Comparison of ENCODE assay signal across 9 mouse cellular contexts in genomic region chr12:108284455-108285224, GRCm38 (mm10). TPM values are rescaled to one million over a fixed set of nuclear protein-coding genes. Genes with fewer than 3 reads are reported as not detected.
A peak's percentile ranks its signal among the peaks of the same experiment; 100 is the strongest.
DNase-seq lines count a peak whose midpoint lies in the region; ATAC-seq and TF ChIP-seq lines count a peak whose summit lies in the region.
"Had no signal": no experiment of that assay in that cellular context is flagged by ENCODE, and none has a peak within 500 bp of the region (broad histone marks: within the 10 kb centered on the region; RNA-seq: fewer than 3 reads in every experiment).

No protein-coding gene starts in this region.

- H3K4me1 ChIP-seq in ES-E14 (ENCODE audit: control insufficient read depth in 2 of 2, insufficient read depth in 2 of 2, low read length in 2 of 2, poor library complexity in 1 of 2), result peaks cover 3 to 28% of the 10 kb centered on the region in 2 experiments; a peak in 2 of 4 replicates
- H3K4me1 ChIP-seq in hindbrain, embryonic 11.5 days (replicated peaks; ENCODE audit: control insufficient read depth, insufficient read depth, low read length), result peaks cover 9% of the 10 kb centered on the region
- H3K4me1 ChIP-seq in midbrain, embryonic 15.5 days, result peaks cover 20% of the 10 kb centered on the region

- H3K4me3 ChIP-seq in ES-E14 (ENCODE audit: insufficient read depth in 1 of 2, low read depth in 1 of 2, low read length in 2 of 2, poor library complexity in 1 of 2, severe bottlenecking in 1 of 2), result peak overlapping the region; percentile 13 to 35; a peak in 2 of 4 replicates
- no peak overlapping the region for H3K4me3 ChIP-seq in hindbrain, embryonic 11.5 days (ENCODE audit: low read depth, low read length)
- no peak overlapping the region for H3K4me3 ChIP-seq in midbrain, embryonic 15.5 days

- no peaks in the 10 kb centered on the region; the same call in 1 of the 2 replicates for H3K27me3 ChIP-seq in hindbrain, embryonic 11.5 days (ENCODE audit: control insufficient read depth, insufficient read depth, low read length)
- no peaks in the 10 kb centered on the region for H3K27me3 ChIP-seq in midbrain, embryonic 15.5 days (replicated peaks)

- in situ Hi-C loops in ES-E14 (cut with MboI; ENCODE audit: low sequenced_read_pairs in 2 of 2, unreplicated experiment in 2 of 2), result no loop called here

- WGBS in hindbrain, embryonic 11.5 days, result 36% methylated on average over 14 of the region's 14 CpGs
- 29% methylated on average over 14 of the region's 14 CpGs for WGBS in midbrain, embryonic 15.5 days

- peak overlapping the region; percentile 40; the same call in 1 of the 2 replicates for H3K9ac ChIP-seq in ES-E14 (ENCODE audit: insufficient read depth, low read depth, low read length, poor library complexity, severe bottlenecking)
- H3K9ac ChIP-seq in hindbrain, embryonic 11.5 days (ENCODE audit: low read depth, low read length), result peak overlapping the region; percentile 20; the same call in 1 of the 2 replicates
- H3K9ac ChIP-seq in midbrain, embryonic 15.5 days, result peak overlapping the region; percentile 12; the same call in 1 of the 2 replicates

- H3K27ac ChIP-seq in ES-E14 (ENCODE audit: insufficient read depth, low read depth, low read length, poor library complexity, severe bottlenecking), result 0 out of 2 replicates have a peak overlapping the region, but pooled peaks have one; percentile 67
- peak overlapping the region; percentile 68 for H3K27ac ChIP-seq in hindbrain, embryonic 11.5 days (ENCODE audit: low read depth, low read length)
- H3K27ac ChIP-seq in midbrain, embryonic 15.5 days, result peak overlapping the region; percentile 67

- peak; percentile 35 to 42 for DNase-seq in cerebellum, postnatal 10 days
- no peak for DNase-seq in ES-E14 (ENCODE audit: low read depth, low spot score)
- DNase-seq in hindbrain, embryonic 11.5 days (ENCODE audit: low spot score), result peak; percentile 63
- no peak for DNase-seq in ovary, adult 18-20 months (ENCODE audit: low spot score)
- DNase-seq in left cerebral cortex, adult 9 months (ENCODE audit: low spot score in 2 of 2), result no peak
- DNase-seq in right cerebral cortex, adult 2 months (ENCODE audit: low spot score in 2 of 2), result no peak
- DNase-seq: adrenal gland, postnatal 10 days had no signal

- 0 out of 2 replicates have a peak overlapping the region, but pooled peaks have one; percentile 11 for H3K4me2 ChIP-seq in hindbrain, embryonic 11.5 days (replicated peaks; ENCODE audit: low read depth, low read length)
- H3K4me2 ChIP-seq in midbrain, embryonic 15.5 days, result peak overlapping the region; percentile 34

- H3K36me3 ChIP-seq in ES-E14 (ENCODE audit: control insufficient read depth, insufficient read depth, low read length, poor library complexity, severe bottlenecking), result no peaks in the 10 kb centered on the region
- H3K36me3 ChIP-seq in hindbrain, embryonic 11.5 days (ENCODE audit: control insufficient read depth, insufficient read depth, low read length), result no peaks in the 10 kb centered on the region
- H3K36me3 ChIP-seq in midbrain, embryonic 15.5 days (replicated peaks), result no peaks in the 10 kb centered on the region

- no peaks in the 10 kb centered on the region for H3K9me3 ChIP-seq in ES-E14 (ENCODE audit: control insufficient read depth, insufficient read depth, low read depth, low read length)
- H3K9me3 ChIP-seq in hindbrain, embryonic 11.5 days (ENCODE audit: control insufficient read depth, low read length), result no peaks in the 10 kb centered on the region
- H3K9me3 ChIP-seq in midbrain, embryonic 15.5 days, result no peaks in the 10 kb centered on the region

- no peak for ATAC-seq in cerebellum, adult (ENCODE audit: insufficient number of reproducible peaks, low FRiP score, low TSS enrichment)
- peak; percentile 55 for ATAC-seq in hindbrain, embryonic 11.5 days (ENCODE audit: low FRiP score)
- ATAC-seq in midbrain, embryonic 15.5 days (replicated peaks), result peak; percentile 61

TF ChIP-seq in ES-E14, 5 proteins besides CTCF, POLR2A, EP300 and RAD21:
- TF ChIP-seq HCFC1 (IDR thresholded peaks at IDR 0.05; ENCODE audit: borderline replicate concordance, insufficient read depth, low read length) (no peak), CHD2 (IDR thresholded peaks at IDR 0.05; ENCODE audit: low read depth, low read length) (no peak), ZNF384 (IDR thresholded peaks at IDR 0.05; ENCODE audit: low read depth, low read length) (no peak), ZC3H11A (IDR thresholded peaks at IDR 0.05; ENCODE audit: borderline replicate concordance, low read depth, low read length) (no peak), MAFK (IDR thresholded peaks at IDR 0.05; ENCODE audit: insufficient read depth, low read depth, low read length) (no peak)
TF ChIP-seq in ES-E14: peak in this region for 0.

RNA-seq across cellular contexts. Expression of gene Ccdc85c, which starts 9.4 kb away (rescaled TPM):
- total RNA-seq in ES-E14 (2012; rRNA removed), result 21.9 and 24.4 TPM in 2 replicates
- polyA plus RNA-seq in hindbrain, embryonic 11.5 days (2014; fragmentation: Nextera tagmentation; extraction: Ambion mirVana), result 17.2 and 17.8 TPM in 2 replicates
- 15.3 and 15.8 TPM in 2 replicates for polyA plus RNA-seq in midbrain, embryonic 15.5 days (2015; fragmentation: Nextera tagmentation; extraction: Ambion mirVana)

RNA-seq across cellular contexts. Expression of gene Hhipl1, which starts 21.4 kb away (rescaled TPM):
- 0.53 and 1.0 TPM in 2 replicates for total RNA-seq in ES-E14 (2012; rRNA removed)
- polyA plus RNA-seq in hindbrain, embryonic 11.5 days (2014; fragmentation: Nextera tagmentation; extraction: Ambion mirVana), result 1.2 and 1.8 TPM in 2 replicates
- polyA plus RNA-seq in midbrain, embryonic 15.5 days (2015; fragmentation: Nextera tagmentation; extraction: Ambion mirVana), result 2.7 and 2.8 TPM in 2 replicates

RNA-seq across cellular contexts. Expression of gene Cyp46a1, which starts 49.5 kb away (rescaled TPM):
- total RNA-seq in ES-E14 (2012; rRNA removed), result 0.98 and 1.6 TPM in 2 replicates
- polyA plus RNA-seq in hindbrain, embryonic 11.5 days (2014; fragmentation: Nextera tagmentation; extraction: Ambion mirVana), result 11.0 and 11.7 TPM in 2 replicates
- 23.6 and 24.9 TPM in 2 replicates for polyA plus RNA-seq in midbrain, embryonic 15.5 days (2015; fragmentation: Nextera tagmentation; extraction: Ambion mirVana)

Comparison
In these comparisons a context has a peak if more than half of its experiments do, and no peak if none do; other contexts are left out.
1. DNase-seq: peak in cerebellum, postnatal 10 days (2 of 2) and hindbrain, embryonic 11.5 days (single experiment); none in ES-E14 (single experiment), ovary, adult 18-20 months (single experiment), left cerebral cortex, adult 9 months (0 of 2) and right cerebral cortex, adult 2 months (0 of 2).
2. H3K4me3 ChIP-seq: peak in ES-E14 (2 of 2); none in hindbrain, embryonic 11.5 days (single experiment) and midbrain, embryonic 15.5 days (single experiment).
3. Peak in every context shown above with its lines, with median percentiles within 50 percentile points of each other: H3K27ac ChIP-seq and H3K9ac ChIP-seq.